Comparison of ENCODE assay signal across 20 mouse cellular contexts in the genomic region with DNA sequence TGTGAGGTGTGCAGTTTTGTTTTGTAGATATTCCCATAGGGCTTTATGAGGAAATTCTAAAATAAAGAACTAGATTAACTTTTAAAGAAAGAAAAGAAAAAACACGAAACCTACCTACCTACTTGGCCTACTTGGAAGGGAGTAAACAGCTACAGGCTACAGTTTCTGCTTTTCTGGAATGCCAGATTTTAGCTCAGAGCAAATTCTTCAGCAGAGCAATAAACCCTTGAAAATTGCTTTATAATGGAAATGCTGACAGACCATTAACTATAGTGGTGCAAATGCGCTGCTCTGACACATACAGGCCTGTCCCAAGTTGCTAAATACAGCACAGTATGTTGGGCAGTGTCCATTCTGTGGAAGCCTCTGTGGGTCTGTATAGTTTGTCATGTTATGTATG. TPM values are rescaled to one million over a fixed set of nuclear protein-coding genes. Genes with fewer than 3 reads are reported as not detected.
A peak's percentile ranks its signal among the peaks of the same experiment; 100 is the strongest.
DNase-seq lines count a peak whose midpoint lies in the region; ATAC-seq and TF ChIP-seq lines count a peak whose summit lies in the region.
"Had no signal": no experiment of that assay in that cellular context is flagged by ENCODE, and none has a peak within 500 bp of the region (broad histone marks: within the 10 kb centered on the region; RNA-seq: fewer than 3 reads in every experiment).

No protein-coding gene starts in this region.

- H3K4me2 ChIP-seq in heart, embryonic 12.5 days: no peak overlapping the region
- H3K4me2 ChIP-seq in kidney, postnatal 0 days (ENCODE audit: low read length): no peak overlapping the region
- no peak overlapping the region for H3K4me2 ChIP-seq in midbrain, embryonic 15.5 days
- H3K4me2 ChIP-seq in midbrain, embryonic 11.5 days: no peak overlapping the region
- H3K4me2 ChIP-seq in limb, embryonic 14.5 days (replicated peaks; ENCODE audit: low read depth, low read length, severe bottlenecking): no peak overlapping the region
- H3K4me2 ChIP-seq: embryonic facial prominence, embryonic 12.5 days; lung, embryonic 15.5 days had no signal

- no peaks in the 10 kb centered on the region for H3K36me3 ChIP-seq in heart, embryonic 12.5 days
- no peaks in the 10 kb centered on the region for H3K36me3 ChIP-seq in kidney, postnatal 0 days (ENCODE audit: insufficient read depth, low read length)
- no peaks in the 10 kb centered on the region for H3K36me3 ChIP-seq in midbrain, embryonic 15.5 days (replicated peaks)
- H3K36me3 ChIP-seq in midbrain, embryonic 11.5 days (ENCODE audit: control insufficient read depth, insufficient read depth, low read length): no peaks in the 10 kb centered on the region
- no peaks in the 10 kb centered on the region for H3K36me3 ChIP-seq in limb, embryonic 14.5 days (ENCODE audit: control insufficient read depth, insufficient read depth, low read length)
- H3K36me3 ChIP-seq: embryonic facial prominence, embryonic 12.5 days; heart, embryonic 10.5 days; lung, embryonic 15.5 days had no signal

- TF ChIP-seq CTCF in kidney, postnatal 0 days (IDR thresholded peaks at IDR 0.05; ENCODE audit: low read depth): no peak

- H3K4me1 ChIP-seq in heart, embryonic 12.5 days (replicated peaks): peaks cover 14% of the 10 kb centered on the region
- H3K4me1 ChIP-seq in kidney, postnatal 0 days (replicated peaks; ENCODE audit: insufficient read depth, low read length): peaks cover 6% of the 10 kb centered on the region; the same call in 1 of the 2 replicates
- H3K4me1 ChIP-seq in midbrain, embryonic 15.5 days: peaks cover 21% of the 10 kb centered on the region
- H3K4me1 ChIP-seq in midbrain, embryonic 11.5 days (ENCODE audit: control insufficient read depth, insufficient read depth, low read length): no peaks in the 10 kb centered on the region
- H3K4me1 ChIP-seq in limb, embryonic 14.5 days (ENCODE audit: control insufficient read depth, insufficient read depth, low read length): peaks cover 25% of the 10 kb centered on the region
- H3K4me1 ChIP-seq: embryonic facial prominence, embryonic 12.5 days had no signal

- WGBS in heart, embryonic 12.5 days: 86% methylated on average over 2 of the region's 2 CpGs
- 58% methylated on average over 2 of the region's 2 CpGs for WGBS in kidney, postnatal 0 days
- 60% methylated on average over 2 of the region's 2 CpGs for WGBS in midbrain, embryonic 15.5 days
- WGBS in midbrain, embryonic 11.5 days: 85% methylated on average over 2 of the region's 2 CpGs
- 37% methylated on average over 2 of the region's 2 CpGs for WGBS in limb, embryonic 14.5 days

- no peaks in the 10 kb centered on the region for H3K27me3 ChIP-seq in heart, embryonic 12.5 days (replicated peaks)
- no peaks in the 10 kb centered on the region for H3K27me3 ChIP-seq in kidney, postnatal 0 days (ENCODE audit: insufficient read depth, low read length)
- H3K27me3 ChIP-seq in midbrain, embryonic 15.5 days (replicated peaks): no peaks in the 10 kb centered on the region
- H3K27me3 ChIP-seq in midbrain, embryonic 11.5 days (ENCODE audit: control insufficient read depth, insufficient read depth, low read length): no peaks in the 10 kb centered on the region
- no peaks in the 10 kb centered on the region for H3K27me3 ChIP-seq in limb, embryonic 14.5 days (ENCODE audit: control insufficient read depth, insufficient read depth, low read length)
- H3K27me3 ChIP-seq: embryonic facial prominence, embryonic 12.5 days; lung, embryonic 15.5 days had no signal

- H3K4me3 ChIP-seq in heart, embryonic 12.5 days: no peak overlapping the region
- H3K4me3 ChIP-seq in kidney, postnatal 0 days (replicated peaks; ENCODE audit: low read depth, low read length): no peak overlapping the region
- H3K4me3 ChIP-seq in midbrain, embryonic 15.5 days: no peak overlapping the region
- no peak overlapping the region for H3K4me3 ChIP-seq in midbrain, embryonic 11.5 days (ENCODE audit: low read depth, low read length)
- H3K4me3 ChIP-seq in limb, embryonic 14.5 days (replicated peaks; ENCODE audit: low read length): no peak overlapping the region
- H3K4me3 ChIP-seq: embryonic facial prominence, embryonic 12.5 days; erythroblast, embryonic 14.5 days; heart, embryonic 10.5 days; lung, embryonic 15.5 days had no signal

- DNase-seq in heart, adult 11 months: peak; percentile 64
- DNase-seq in kidney, postnatal 0 days (ENCODE audit: low spot score): peak; percentile 39
- no peak for DNase-seq in kidney, postnatal 10 days
- no peak for DNase-seq in midbrain, embryonic 11.5 days (ENCODE audit: low spot score, missing footprints)
- peak; percentile 27 for DNase-seq in limb, embryonic 14.5 days (ENCODE audit: low spot score)
- no peak for DNase-seq in right cerebral cortex, adult 2 months (ENCODE audit: low spot score in 2 of 2)
- DNase-seq: adrenal gland, postnatal 25 days; cerebellum, adult 11 months; cerebellum, postnatal 10 days; gastrocnemius, postnatal 36 days; heart, postnatal 14 days; thymus, postnatal 4 days had no signal

- H3K27ac ChIP-seq in heart, embryonic 12.5 days (ENCODE audit: poor library complexity, severe bottlenecking): no peak overlapping the region
- H3K27ac ChIP-seq in kidney, postnatal 0 days: no peak overlapping the region
- peak overlapping the region; percentile 50; the same call in 1 of the 2 replicates for H3K27ac ChIP-seq in midbrain, embryonic 15.5 days
- H3K27ac ChIP-seq in midbrain, embryonic 11.5 days (ENCODE audit: low read depth, low read length): no peak overlapping the region
- no peak overlapping the region for H3K27ac ChIP-seq in limb, embryonic 14.5 days (replicated peaks; ENCODE audit: low read depth, low read length)
- H3K27ac ChIP-seq: embryonic facial prominence, embryonic 12.5 days; heart, embryonic 10.5 days; lung, embryonic 15.5 days had no signal

- no peak for TF ChIP-seq POLR2A in limb, embryonic 14.5 days (IDR thresholded peaks at IDR 0.05; ENCODE audit: borderline replicate concordance, extremely low read depth, insufficient read depth, insufficient read length)

- no peaks in the 10 kb centered on the region for H3K9me3 ChIP-seq in heart, embryonic 12.5 days (replicated peaks)
- no peaks in the 10 kb centered on the region for H3K9me3 ChIP-seq in kidney, postnatal 0 days (replicated peaks; ENCODE audit: low read length)
- H3K9me3 ChIP-seq in midbrain, embryonic 15.5 days: no peaks in the 10 kb centered on the region
- H3K9me3 ChIP-seq in midbrain, embryonic 11.5 days (ENCODE audit: control insufficient read depth, low read length): no peaks in the 10 kb centered on the region
- H3K9me3 ChIP-seq in limb, embryonic 14.5 days (ENCODE audit: control insufficient read depth, low read length): no peaks in the 10 kb centered on the region
- H3K9me3 ChIP-seq: embryonic facial prominence, embryonic 12.5 days; heart, embryonic 10.5 days; lung, embryonic 15.5 days had no signal

- ATAC-seq in heart, embryonic 12.5 days (ENCODE audit: insufficient number of reproducible peaks, low FRiP score): no peak
- ATAC-seq in kidney, postnatal 0 days (replicated peaks; ENCODE audit: low FRiP score, low read depth): no peak
- ATAC-seq in midbrain, embryonic 15.5 days (replicated peaks): no peak
- ATAC-seq in midbrain, embryonic 11.5 days (ENCODE audit: low FRiP score): no peak
- no peak for ATAC-seq in limb, embryonic 14.5 days (ENCODE audit: low FRiP score, low read depth)
- ATAC-seq: CD4-positive, CD25-positive, alpha-beta regulatory T cell, adult 4 months; forebrain, embryonic 14.5 days had no signal

- H3K9ac ChIP-seq in heart, embryonic 12.5 days: no peak overlapping the region
- H3K9ac ChIP-seq in kidney, postnatal 0 days (ENCODE audit: low read depth, low read length): no peak overlapping the region
- H3K9ac ChIP-seq in midbrain, embryonic 15.5 days: no peak overlapping the region
- no peak overlapping the region for H3K9ac ChIP-seq in midbrain, embryonic 11.5 days (ENCODE audit: low read length)
- no peak overlapping the region for H3K9ac ChIP-seq in limb, embryonic 14.5 days (ENCODE audit: low read depth, low read length, severe bottlenecking)
- H3K9ac ChIP-seq: embryonic facial prominence, embryonic 12.5 days; lung, embryonic 15.5 days had no signal

RNA-seq across cellular contexts. Expression of a gene that starts 40.6 kb away (rescaled TPM):
- polyA plus RNA-seq in heart, embryonic 12.5 days (2016; fragmentation: Nextera tagmentation; extraction: Ambion mirVana): 59.5 and 64.4 TPM in 2 replicates
- polyA plus RNA-seq in kidney, postnatal 0 days (2015; fragmentation: Nextera tagmentation; extraction: Ambion mirVana): 55.5 and 63.5 TPM in 2 replicates
- 51.0 and 58.0 TPM in 2 replicates for polyA plus RNA-seq in midbrain, embryonic 15.5 days (2015; fragmentation: Nextera tagmentation; extraction: Ambion mirVana)
- polyA plus RNA-seq in midbrain, embryonic 11.5 days (2014; fragmentation: Nextera tagmentation; extraction: Ambion mirVana): 63.9 and 64.7 TPM in 2 replicates
- 107 and 121 TPM in 2 replicates for polyA plus RNA-seq in limb, embryonic 14.5 days (2012; rRNA removed)
- 43.1 and 45.0 TPM in 2 replicates for polyA plus RNA-seq in limb, embryonic 14.5 days (2014; fragmentation: Nextera tagmentation; extraction: Ambion mirVana)

Comparison
In these comparisons a context has a peak if more than half of its experiments do, and no peak if none do; other contexts are left out.
1. DNase-seq: peak in heart, adult 11 months (single experiment), kidney, postnatal 0 days (single experiment) and limb, embryonic 14.5 days (single experiment); none in kidney, postnatal 10 days (single experiment), midbrain, embryonic 11.5 days (single experiment) and right cerebral cortex, adult 2 months (0 of 2).